Mouse (Mus musculus) kidney, postnatal 0 days (tissue): ENCODE data around the gene Adk. TPM values are rescaled to one million over a fixed set of nuclear protein-coding genes. Genes with fewer than 3 reads are reported as not detected.

ENCODE experiments used
- ATAC-seq: fragments of 200-750 bp; cut with Nextera tagmentation; replicated peaks from 2 replicates; pipeline ENCODE4 v1.8.0; 2017; ENCODE audit warnings: low read depth, moderate number of reproducible peaks, moderate TSS enrichment, moderate library complexity; ENCODE audit not compliant: low FRiP score
- DNase-seq: peaks from one replicate; pipeline ENCODE4 v3.0.0-alpha.2; 2016; ENCODE audit warnings: low spot score
- H3K27ac ChIP-seq: fragments of 300-500 bp; sonication (generic); 2 replicates; pipeline ENCODE4 v1.5.1; 2014; ENCODE audit warnings: mild to moderate bottlenecking
- H3K27me3 ChIP-seq: fragments of 300-500 bp; sonication (generic); 2 replicates; pipeline ENCODE4 v1.6.1; 2014; ENCODE audit warnings: low read length, mixed read lengths; ENCODE audit not compliant: insufficient read depth
- H3K36me3 ChIP-seq: fragments of 300-500 bp; sonication (generic); 2 replicates; pipeline ENCODE4 v1.6.1; 2014; ENCODE audit warnings: low read length, mixed read lengths; ENCODE audit not compliant: insufficient read depth
- H3K4me1 ChIP-seq: fragments of 300-500 bp; sonication (generic); replicated peaks from 2 replicates; pipeline ENCODE4 v1.6.1; 2014; ENCODE audit warnings: antibody characterized with exemption, low read length, mixed read lengths; ENCODE audit not compliant: insufficient read depth
- H3K4me2 ChIP-seq: fragments of 300-500 bp; sonication (generic); 2 replicates; pipeline ENCODE4 v1.6.1; 2014; ENCODE audit warnings: mild to moderate bottlenecking, low read length, moderate library complexity, mixed read lengths
- H3K4me3 ChIP-seq: fragments of 300-500 bp; sonication (generic); replicated peaks from 2 replicates; pipeline ENCODE4 v1.5.1; 2014; ENCODE audit warnings: low read depth, low read length
- H3K9ac ChIP-seq: fragments of 300-500 bp; sonication (generic); 2 replicates; pipeline ENCODE4 v1.6.1; 2014; ENCODE audit warnings: low read depth, low read length
- H3K9me3 ChIP-seq: fragments of 300-500 bp; sonication (generic); replicated peaks from 2 replicates; pipeline ENCODE4 v1.6.1; 2016; ENCODE audit warnings: low read length, inconsistent platforms, mixed read lengths
- CTCF ChIP-seq: IDR thresholded peaks from 2 replicates; pipeline ENCODE4 v1.5.1; 2016; ENCODE audit warnings: antibody characterized with exemption, low read depth, mild to moderate bottlenecking, moderate library complexity
- WGBS: fragments of 180-500 bp; shearing (Covaris S2); extraction: QIAGEN DNeasy Blood & Tissue Kit; methylation state at CpG from one replicate; pipeline ENCODE4 v1.1.7; 2014; 5-methylcytosine and 5-hydroxymethylcytosine counted together
- polyA plus RNA-seq: library from polyadenylated mRNA; unstranded; fragments of >200 nt; fragmentation: Nextera tagmentation; extraction: Ambion mirVana; gene quantifications from 2 replicates; pipeline ENCODE4 v1.2.1, GENCODE M21; 2015

Gene Adk
- polyA plus RNA-seq, 1 experiment from 2014 or later = 193 TPM

GRCm38 (mm10) chr14:21029025-21029659 lies 23.2 kb upstream of the Adk start:
- Histone ChIP-seq H3K27ac (no peak overlapping the region), H3K4me3 (no peak overlapping the region), H3K9ac (no peak overlapping the region), H3K4me1 (peaks cover 10% of the 10 kb centered on the region; the same call in 1 of the 2 replicates), H3K36me3 (peaks cover 51% of the 10 kb centered on the region), H3K9me3 (no peaks in the 10 kb centered on the region), H3K27me3 (no peaks in the 10 kb centered on the region), H3K4me2 (no peak overlapping the region)
- TF ChIP-seq CTCF = no peak
- 87% methylated on average over 11 of the region's 11 CpGs for WGBS
- no peak; the same call in 1 of the 2 replicates for ATAC-seq
- no peak for DNase-seq

GRCm38 (mm10) chr14:21031783-21032511 lies 20.4 kb upstream of the Adk start:
- DNase-seq (peak; percentile 80), ATAC-seq (peak; percentile 67)
- Histone ChIP-seq H3K9ac (no peak overlapping the region), H3K9me3 (no peaks in the 10 kb centered on the region), H3K4me3 (no peak overlapping the region), H3K27me3 (no peaks in the 10 kb centered on the region), H3K4me2 (no peak overlapping the region), H3K36me3 (peaks cover 42% of the 10 kb centered on the region), H3K4me1 (peaks cover 10% of the 10 kb centered on the region; the same call in 1 of the 2 replicates), H3K27ac (peak overlapping the region; percentile 56)
- TF ChIP-seq CTCF = no peak
- 37% methylated on average over 6 of the region's 6 CpGs for WGBS

- Histone ChIP-seq H3K4me1 (peaks cover 10% of the 10 kb centered on the region; the same call in 1 of the 2 replicates), H3K36me3 (peaks cover 31% of the 10 kb centered on the region), H3K9ac (no peak overlapping the region), H3K27ac (no peak overlapping the region), H3K9me3 (no peaks in the 10 kb centered on the region), H3K4me3 (no peak overlapping the region), H3K4me2 (no peak overlapping the region), H3K27me3 (no peaks in the 10 kb centered on the region)
- DNase-seq = no peak
- no peak for TF ChIP-seq CTCF
- no peak for ATAC-seq
- WGBS = 87% methylated on average over 4 of the region's 4 CpGs
Observed at GRCm38 (mm10) chr14:21034271-21034670, 18.1 kb upstream of the Adk start.

- 88% methylated on average over 3 of the region's 3 CpGs for WGBS
- Histone ChIP-seq H3K36me3 (peaks cover 26% of the 10 kb centered on the region), H3K4me1 (peaks cover 10% of the 10 kb centered on the region; the same call in 1 of the 2 replicates)
Observed at GRCm38 (mm10) chr14:21034791-21035190, 17.6 kb upstream of the Adk start.

GRCm38 (mm10) chr14:21039077-21039476 lies 13.3 kb upstream of the Adk start:
- Histone ChIP-seq H3K4me1 (no peaks in the 10 kb centered on the region), H3K4me3 (no peak overlapping the region), H3K4me2 (no peak overlapping the region), H3K9ac (no peak overlapping the region), H3K9me3 (no peaks in the 10 kb centered on the region), H3K27ac (no peak overlapping the region), H3K27me3 (no peaks in the 10 kb centered on the region), H3K36me3 (peaks cover 16% of the 10 kb centered on the region; the same call in 1 of the 2 replicates)
- ATAC-seq (no peak), DNase-seq (no peak)
- WGBS = 85% methylated on average over 12 of the region's 12 CpGs
- TF ChIP-seq CTCF = no peak

More at GRCm38 (mm10) chr14:21034791-21035190, 17.6 kb upstream of the Adk start:
- no peak overlapping the region for H3K4me2 ChIP-seq
- no peaks in the 10 kb centered on the region for H3K27me3 ChIP-seq
- H3K27ac ChIP-seq = no peak overlapping the region
- H3K9ac ChIP-seq = no peak overlapping the region
- ATAC-seq = no peak
- no peak overlapping the region for H3K4me3 ChIP-seq
- no peak for TF ChIP-seq CTCF
- no peak for DNase-seq
- H3K9me3 ChIP-seq = no peaks in the 10 kb centered on the region

GRCm38 (mm10) chr14:21039623-21040022 lies 12.8 kb upstream of the Adk start:
- no peak overlapping the region for H3K9ac ChIP-seq
- 89% methylated on average over 4 of the region's 4 CpGs for WGBS
- no peaks in the 10 kb centered on the region for H3K27me3 ChIP-seq
- no peak for TF ChIP-seq CTCF
- no peak overlapping the region for H3K27ac ChIP-seq
- H3K9me3 ChIP-seq = no peaks in the 10 kb centered on the region
- no peak for ATAC-seq
- H3K4me3 ChIP-seq = no peak overlapping the region
- no peak for DNase-seq
- peaks cover 15% of the 10 kb centered on the region; the same call in 1 of the 2 replicates for H3K36me3 ChIP-seq
- no peak overlapping the region for H3K4me2 ChIP-seq
- H3K4me1 ChIP-seq = no peaks in the 10 kb centered on the region
